17 mouse cellular contexts compared by ENCODE assay signal in genomic region chr19:56929392-56929791, GRCm38 (mm10). TPM values are rescaled to one million over a fixed set of nuclear protein-coding genes. Genes with fewer than 3 reads are reported as not detected.
DNase-seq lines count a peak whose midpoint lies in the region; ATAC-seq and TF ChIP-seq lines count a peak whose summit lies in the region.
"Had no signal": no experiment of that assay in that cellular context is flagged by ENCODE, and none has a peak within 500 bp of the region (broad histone marks: within the 10 kb centered on the region; RNA-seq: fewer than 3 reads in every experiment).

No protein-coding gene starts in this region.

- no peak overlapping the region for H3K9ac ChIP-seq in heart, adult 2 months (ENCODE audit: low read depth, low read length)
- no peak overlapping the region for H3K9ac ChIP-seq in heart, embryonic 12.5 days
- no peak overlapping the region for H3K9ac ChIP-seq in lung, embryonic 16.5 days (ENCODE audit: low read length)
- H3K9ac ChIP-seq: hindbrain, embryonic 13.5 days; limb, embryonic 15.5 days had no signal

- H3K27ac ChIP-seq in heart, adult 2 months, result peak overlapping the region; percentile 53; the same call in 1 of the 2 replicates
- no peak overlapping the region for H3K27ac ChIP-seq in heart, embryonic 12.5 days (ENCODE audit: poor library complexity, severe bottlenecking)
- no peak overlapping the region for H3K27ac ChIP-seq in lung, embryonic 16.5 days (ENCODE audit: low read length)
- H3K27ac ChIP-seq: hindbrain, embryonic 13.5 days; limb, embryonic 15.5 days had no signal

- peak; percentile 10 for DNase-seq in adrenal gland, adult 2 months
- DNase-seq in adrenal gland, adult 8-10 months, result no peak
- DNase-seq in heart, adult 2 months, result peak in 1 of 2 experiments; percentile 36
- no peak for DNase-seq in lung, postnatal 10 days
- peak; percentile 42 to 47 for DNase-seq in heart, postnatal 10 days
- DNase-seq: cerebellum, adult 11 months; kidney, postnatal 14 days; layer of hippocampus, adult 9-11 months had no signal

- H3K4me1 ChIP-seq in heart, adult 2 months (ENCODE audit: control insufficient read depth, insufficient read depth, low read length), result peaks cover 6% of the 10 kb centered on the region
- 0 out of 2 replicates have a peak, but pooled peaks cover 3% of the 10 kb centered on the region for H3K4me1 ChIP-seq in heart, embryonic 12.5 days (replicated peaks)
- peaks cover 7% of the 10 kb centered on the region; the same call in 1 of the 2 replicates for H3K4me1 ChIP-seq in lung, embryonic 16.5 days (replicated peaks; ENCODE audit: control insufficient read depth, insufficient read depth, low read length)
- H3K4me1 ChIP-seq: hindbrain, embryonic 13.5 days had no signal

- WGBS in heart, adult 2 months, result 30% methylated on average over 3 of the region's 3 CpGs
- 45% methylated on average over 3 of the region's 3 CpGs for WGBS in heart, embryonic 12.5 days
- 64% methylated on average over 3 of the region's 3 CpGs for WGBS in lung, embryonic 16.5 days

- H3K4me2 ChIP-seq in heart, embryonic 12.5 days, result no peak overlapping the region
- no peak overlapping the region for H3K4me2 ChIP-seq in lung, embryonic 16.5 days (ENCODE audit: low read depth, low read length)
- H3K4me2 ChIP-seq: hindbrain, embryonic 13.5 days; limb, embryonic 15.5 days had no signal

- no peak for TF ChIP-seq CTCF in heart, adult 2 months (IDR thresholded peaks at IDR 0.05)

- no peaks in the 10 kb centered on the region for H3K36me3 ChIP-seq in heart, adult 2 months (ENCODE audit: control insufficient read depth, insufficient read depth, low read length)
- no peaks in the 10 kb centered on the region for H3K36me3 ChIP-seq in heart, embryonic 12.5 days
- H3K36me3 ChIP-seq in lung, embryonic 16.5 days (ENCODE audit: control insufficient read depth, insufficient read depth, low read length), result no peaks in the 10 kb centered on the region
- H3K36me3 ChIP-seq: hindbrain, embryonic 13.5 days; limb, embryonic 15.5 days had no signal

- no peaks in the 10 kb centered on the region for H3K79me2 ChIP-seq in heart, adult 2 months (replicated peaks; ENCODE audit: control insufficient read depth, insufficient read depth, low read length)

- H3K27me3 ChIP-seq in heart, adult 2 months (ENCODE audit: control insufficient read depth, insufficient read depth, low read length), result no peaks in the 10 kb centered on the region
- no peaks in the 10 kb centered on the region for H3K27me3 ChIP-seq in heart, embryonic 12.5 days (replicated peaks)
- H3K27me3 ChIP-seq in lung, embryonic 16.5 days (ENCODE audit: control insufficient read depth, insufficient read depth, low read depth, low read length), result no peaks in the 10 kb centered on the region
- H3K27me3 ChIP-seq: hindbrain, embryonic 13.5 days; limb, embryonic 15.5 days had no signal

- TF ChIP-seq EP300 in heart, adult 2 months (IDR thresholded peaks at IDR 0.05; ENCODE audit: insufficient read depth, low read depth, low read length), result no peak

- ATAC-seq in heart, embryonic 12.5 days (ENCODE audit: insufficient number of reproducible peaks, low FRiP score), result no peak
- peak; percentile 53; the same call in 1 of the 2 replicates for ATAC-seq in lung, embryonic 16.5 days (ENCODE audit: low read depth)
- no peak for ATAC-seq in CD4-positive, CD25-positive, alpha-beta regulatory T cell, adult 4 months
- ATAC-seq: forebrain, embryonic 16.5 days; intestine, postnatal 0 days; midbrain, embryonic 16.5 days had no signal

- intact Hi-C loops in heart, adult 2 months (cut with DNase I), result loop anchor here (5.0 to 10.0 kb wide), 2 partner anchors 395 to 418 kb away; no protein-coding TSS in a partner anchor
- intact Hi-C loops in heart, postnatal 10 days (cut with DNase I), result loop anchor here (10.0 kb wide), 1 partner anchor 205 kb away; no protein-coding TSS in a partner anchor

- no peaks in the 10 kb centered on the region for H3K9me3 ChIP-seq in heart, embryonic 12.5 days (replicated peaks)
- H3K9me3 ChIP-seq in lung, embryonic 16.5 days (ENCODE audit: control insufficient read depth, low read length), result no peaks in the 10 kb centered on the region
- H3K9me3 ChIP-seq: hindbrain, embryonic 13.5 days; limb, embryonic 15.5 days had no signal

- no peak for TF ChIP-seq POLR2A in heart, adult 2 months (IDR thresholded peaks at IDR 0.05; ENCODE audit: insufficient read depth, low read depth, low read length)

- no peak overlapping the region for H3K4me3 ChIP-seq in heart, adult 2 months
- no peak overlapping the region for H3K4me3 ChIP-seq in heart, embryonic 12.5 days
- no peak overlapping the region for H3K4me3 ChIP-seq in lung, embryonic 16.5 days (ENCODE audit: low read length)
- H3K4me3 ChIP-seq: hindbrain, embryonic 13.5 days; limb, embryonic 15.5 days had no signal

RNA-seq across cellular contexts. Expression of gene Vwa2, which starts 55.3 kb away (rescaled TPM):
- total RNA-seq in adrenal gland, adult 2 months (2021), result not detected
- not detected in 2 replicates for polyA plus RNA-seq in adrenal gland, adult 2 months (2012; rRNA removed)
- total RNA-seq in adrenal gland, adult 8-10 months (2022), result not detected
- not detected for total RNA-seq in heart, adult 2 months (2021)
- polyA plus RNA-seq in heart, adult 2 months (2012; rRNA removed), result not detected in 2 replicates
- polyA plus RNA-seq in heart, embryonic 12.5 days (2016; fragmentation: Nextera tagmentation; extraction: Ambion mirVana), result 0.22 and 0.23 TPM in 2 replicates
- 7.8 and 8.9 TPM in 2 replicates for polyA plus RNA-seq in lung, embryonic 16.5 days (2015; fragmentation: Nextera tagmentation; extraction: Ambion mirVana)
- total RNA-seq in heart, postnatal 10 days (2021), result not detected
- not detected for polyA plus RNA-seq in CD4-positive, CD25-positive, alpha-beta regulatory T cell, adult 4 months (2017; shearing (Covaris generic))
- total RNA-seq: megakaryocyte-erythroid progenitor cell, adult 5-6 weeks had no signal

Comparison
In these comparisons a context has a peak if more than half of its experiments do, and no peak if none do; other contexts are left out.
1. DNase-seq: peak in adrenal gland, adult 2 months (single experiment) and heart, postnatal 10 days (2 of 2); none in adrenal gland, adult 8-10 months (single experiment) and lung, postnatal 10 days (single experiment).